Mouse (Mus musculus): ENCODE measurements around the gene Lman2.

DNA sequence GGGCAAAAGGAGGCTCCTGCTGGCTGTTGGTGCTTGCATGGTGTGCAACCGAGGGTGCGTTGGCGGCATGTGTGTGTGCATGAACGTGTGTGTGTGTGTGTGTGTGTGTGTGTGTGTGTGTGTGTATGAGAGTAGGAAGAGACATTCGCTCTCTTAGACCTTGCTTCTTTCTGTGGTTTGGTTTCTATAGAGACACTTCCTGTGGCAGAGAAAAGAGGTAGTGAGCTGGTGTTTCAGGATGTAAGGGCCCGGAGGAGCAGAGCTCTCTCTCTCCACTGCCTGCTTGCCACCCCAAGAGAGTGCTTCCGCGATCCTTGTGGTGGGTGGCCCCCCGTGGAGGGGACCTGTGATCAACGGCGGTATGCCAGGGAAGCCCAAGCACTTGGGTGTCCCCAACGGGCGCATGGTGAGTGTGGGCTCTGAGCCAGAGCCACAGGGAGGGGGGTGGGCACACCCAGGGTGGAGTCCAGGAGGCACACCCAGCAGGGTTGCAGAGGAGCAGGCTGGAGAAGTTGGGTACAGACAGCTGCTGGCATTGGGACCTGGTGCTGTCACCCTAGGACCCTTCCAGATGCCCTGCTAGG, 7.0 kb upstream of the Lman2 start, which contains the start of gene Rgs14:
- TF ChIP-seq CTCF (IDR thresholded peaks at IDR 0.05) (no peak), EP300 (IDR thresholded peaks at IDR 0.05) (no peak)
